Mouse (Mus musculus) limb, embryonic 11.5 days (tissue): ENCODE measurements around the gene Ccdc85c. TPM values are rescaled to one million over a fixed set of nuclear protein-coding genes. Genes with fewer than 3 reads are reported as not detected.

Source experiments
- ATAC-seq: fragments of 200-750 bp; cut with Nextera tagmentation; 2 replicates; pipeline ENCODE4 v1.8.0; 2017; ENCODE audit warnings: low read depth; ENCODE audit not compliant: insufficient number of reproducible peaks, low FRiP score, low TSS enrichment
- DNase-seq: peaks from one replicate; pipeline ENCODE4 v3.0.0-alpha.2; 2015; ENCODE audit warnings: low spot score
- H3K27ac ChIP-seq: fragments of 300-500 bp; sonication (generic); replicated peaks from 2 replicates; pipeline ENCODE4 v1.5.1; 2014; ENCODE audit warnings: low read depth, mild to moderate bottlenecking, low read length
- H3K27me3 ChIP-seq: fragments of 300-500 bp; sonication (generic); 2 replicates; pipeline ENCODE4 v1.6.1; 2014; ENCODE audit warnings: mild to moderate bottlenecking, low read length, mixed read lengths; ENCODE audit not compliant: control insufficient read depth, insufficient read depth
- H3K36me3 ChIP-seq: fragments of 300-500 bp; sonication (generic); 2 replicates; pipeline ENCODE4 v1.6.1; 2014; ENCODE audit warnings: mild to moderate bottlenecking, low read length, moderate library complexity, mixed read lengths; ENCODE audit not compliant: control insufficient read depth, insufficient read depth
- H3K4me1 ChIP-seq: fragments of 300-500 bp; sonication (generic); 2 replicates; pipeline ENCODE4 v1.6.1; 2014; ENCODE audit warnings: low read length, mixed read lengths; ENCODE audit not compliant: control insufficient read depth, insufficient read depth
- H3K4me2 ChIP-seq: fragments of 300-500 bp; sonication (generic); 2 replicates; pipeline ENCODE4 v1.6.1; 2014; ENCODE audit warnings: low read depth, mild to moderate bottlenecking, moderate library complexity; ENCODE audit not compliant: severe bottlenecking
- H3K4me3 ChIP-seq: fragments of 300-500 bp; sonication (generic); 2 replicates; pipeline ENCODE4 v1.5.1; 2014; ENCODE audit warnings: low read depth, low read length
- H3K9ac ChIP-seq: fragments of 300-500 bp; sonication (generic); 2 replicates; pipeline ENCODE4 v1.6.1; 2014; ENCODE audit warnings: mild to moderate bottlenecking, low read length
- H3K9me3 ChIP-seq: fragments of 300-500 bp; sonication (generic); 2 replicates; pipeline ENCODE4 v1.6.1; 2016; ENCODE audit warnings: low read length; ENCODE audit not compliant: control insufficient read depth
- WGBS: fragments of 180-500 bp; shearing (Covaris S2); extraction: QIAGEN DNeasy Blood & Tissue Kit; methylation state at CpG from one replicate; pipeline ENCODE4 v1.1.7; 2014; 5-methylcytosine and 5-hydroxymethylcytosine counted together
- polyA plus RNA-seq: library from polyadenylated mRNA; unstranded; fragments of >200 nt; fragmentation: Nextera tagmentation; extraction: Ambion mirVana; gene quantifications from 2 replicates; pipeline ENCODE4 v1.2.1, GENCODE M21; 2014

Ccdc85c gene
- polyA plus RNA-seq, 1 experiment from 2014 or later = 7.3 TPM

GRCm38 (mm10) chr12:108275508-108275890, 274 bp upstream of the Ccdc85c start:
- Histone ChIP-seq H3K9ac (peak overlapping the region; percentile 59), H3K27ac (peak overlapping the region; percentile 76), H3K4me2 (peak overlapping the region; percentile 98), H3K27me3 (peaks cover 12% of the 10 kb centered on the region), H3K4me3 (peak overlapping the region; percentile 59), H3K4me1 (peaks cover 45% of the 10 kb centered on the region), H3K9me3 (no peaks in the 10 kb centered on the region), H3K36me3 (no peaks in the 10 kb centered on the region)
- DNase-seq (peak; percentile 99), ATAC-seq (peak; percentile 95)
- under 1% methylated on average over 28 of the region's 37 CpGs for WGBS

GRCm38 (mm10) chr12:108274313-108274595, 971 bp downstream of the Ccdc85c start:
- no peak for ATAC-seq
- H3K27me3 ChIP-seq = peaks cover 12% of the 10 kb centered on the region
- H3K9ac ChIP-seq = peak overlapping the region; percentile 61
- H3K4me3 ChIP-seq = peak overlapping the region; percentile 59
- WGBS = under 1% methylated on average over 31 of the region's 35 CpGs
- no peaks in the 10 kb centered on the region for H3K36me3 ChIP-seq
- H3K9me3 ChIP-seq = no peaks in the 10 kb centered on the region
- H3K4me1 ChIP-seq = peaks cover 45% of the 10 kb centered on the region
- peak; percentile 55 for DNase-seq
- peak overlapping the region; percentile 98 for H3K4me2 ChIP-seq
- H3K27ac ChIP-seq = no peak overlapping the region

- Histone ChIP-seq H3K9me3 (no peaks in the 10 kb centered on the region), H3K4me3 (peak overlapping the region; percentile 59), H3K4me1 (peaks cover 45% of the 10 kb centered on the region), H3K36me3 (no peaks in the 10 kb centered on the region), H3K4me2 (peak overlapping the region; percentile 98), H3K27me3 (peaks cover 12% of the 10 kb centered on the region), H3K9ac (peak overlapping the region; percentile 61), H3K27ac (no peak overlapping the region)
- DNase-seq (no peak), ATAC-seq (no peak)
- 5% methylated on average over 21 of the region's 21 CpGs for whole genome bisulfite sequencing
These were observed 1.5 kb downstream of the Ccdc85c start for GRCm38 (mm10) chr12:108273466-108274312.

- Histone ChIP-seq H3K27ac (no peak overlapping the region), H3K9ac (no peak overlapping the region), H3K9me3 (no peaks in the 10 kb centered on the region), H3K27me3 (peaks cover 12% of the 10 kb centered on the region), H3K4me2 (no peak overlapping the region), H3K36me3 (no peaks in the 10 kb centered on the region), H3K4me3 (no peak overlapping the region), H3K4me1 (peaks cover 34% of the 10 kb centered on the region)
- ATAC-seq (no peak), DNase-seq (no peak)
- 58% methylated on average over 7 of the region's 7 CpGs for WGBS
These were observed 3.0 kb downstream of the Ccdc85c start for GRCm38 (mm10) chr12:108272143-108272635.

GRCm38 (mm10) chr12:108271351-108272142, 3.7 kb downstream of the Ccdc85c start:
- no peak for DNase-seq
- no peak for ATAC-seq
- Histone ChIP-seq H3K27me3 (peaks cover 12% of the 10 kb centered on the region), H3K9me3 (no peaks in the 10 kb centered on the region), H3K27ac (no peak overlapping the region), H3K4me3 (no peak overlapping the region), H3K4me1 (peaks cover 33% of the 10 kb centered on the region), H3K4me2 (no peak overlapping the region), H3K9ac (no peak overlapping the region), H3K36me3 (no peaks in the 10 kb centered on the region)
- 89% methylated on average over 16 of the region's 16 CpGs for WGBS

GRCm38 (mm10) chr12:108270240-108270919, 4.8 kb downstream of the Ccdc85c start:
- DNase-seq (no peak), ATAC-seq (no peak)
- H3K36me3 ChIP-seq = no peaks in the 10 kb centered on the region
- peaks cover 43% of the 10 kb centered on the region for H3K4me1 ChIP-seq
- H3K4me3 ChIP-seq = no peak overlapping the region
- no peak overlapping the region for H3K4me2 ChIP-seq
- no peak overlapping the region for H3K9ac ChIP-seq
- WGBS = 73% methylated on average over 13 of the region's 13 CpGs
- H3K27ac ChIP-seq = no peak overlapping the region
- H3K27me3 ChIP-seq = peaks cover 12% of the 10 kb centered on the region
- H3K9me3 ChIP-seq = no peaks in the 10 kb centered on the region

GRCm38 (mm10) chr12:108269699-108270098, 5.5 kb downstream of the Ccdc85c start:
- DNase-seq = no peak
- 67% methylated on average over 5 of the region's 5 CpGs for WGBS
- no peaks in the 10 kb centered on the region for H3K9me3 ChIP-seq
- H3K4me2 ChIP-seq = no peak overlapping the region
- no peak for ATAC-seq
- H3K4me1 ChIP-seq = peaks cover 44% of the 10 kb centered on the region
- H3K4me3 ChIP-seq = no peak overlapping the region
- H3K27ac ChIP-seq = no peak overlapping the region
- no peak overlapping the region for H3K9ac ChIP-seq
- no peaks in the 10 kb centered on the region for H3K36me3 ChIP-seq
- H3K27me3 ChIP-seq = peaks cover 12% of the 10 kb centered on the region

GRCm38 (mm10) chr12:108268970-108269369, 6.3 kb downstream of the Ccdc85c start:
- no peak overlapping the region for H3K9ac ChIP-seq
- 90% methylated on average over 10 of the region's 10 CpGs for WGBS
- no peak overlapping the region for H3K27ac ChIP-seq
- no peak overlapping the region for H3K4me3 ChIP-seq
- no peaks in the 10 kb centered on the region for H3K9me3 ChIP-seq
- no peaks in the 10 kb centered on the region for H3K36me3 ChIP-seq
- peaks cover 38% of the 10 kb centered on the region for H3K4me1 ChIP-seq
- DNase-seq (no peak), ATAC-seq (no peak)
- H3K4me2 ChIP-seq = no peak overlapping the region
- H3K27me3 ChIP-seq = peaks cover 6% of the 10 kb centered on the region
